Mouse (Mus musculus) megakaryocyte, embryonic 14.5 days (primary cell): Measurements from ENCODE around the gene Usp1.

ENCODE experiments used
- FLI1 ChIP-seq: IDR thresholded peaks from 2 replicates; pipeline ENCODE4 v1.6.1; 2012; ENCODE audit warnings: low read length, inconsistent platforms, mixed read lengths
- GATA1 ChIP-seq: IDR thresholded peaks from 3 replicates; pipeline ENCODE4 v1.6.1; 2012; ENCODE audit warnings: mixed read lengths, low read length, inconsistent platforms, borderline replicate concordance

DNA sequence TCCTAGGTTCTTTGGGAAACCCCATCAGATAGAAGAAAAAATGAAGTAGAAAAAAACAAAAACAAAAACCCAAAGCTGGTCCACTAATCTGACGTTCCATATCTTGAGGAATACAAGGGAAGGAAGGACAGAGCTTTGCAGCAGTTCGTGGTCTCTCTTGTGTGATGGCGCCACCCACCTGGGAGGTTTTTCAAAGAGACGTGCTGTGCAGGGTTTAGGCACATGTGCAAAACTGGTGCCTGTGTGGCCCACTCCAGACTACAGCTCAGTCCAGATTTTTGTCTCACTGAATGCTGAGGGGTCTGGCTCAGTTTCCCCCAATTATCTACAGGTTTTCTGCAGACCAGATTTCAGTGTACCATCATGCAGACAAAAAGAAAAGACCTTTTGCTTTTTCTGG lies 37.2 kb upstream of the Usp1 start:
- TF ChIP-seq GATA1 (no peak), FLI1 (no peak)
